Mouse (Mus musculus): ENCODE results near the gene Slit3.

Gene Slit3

DNA sequence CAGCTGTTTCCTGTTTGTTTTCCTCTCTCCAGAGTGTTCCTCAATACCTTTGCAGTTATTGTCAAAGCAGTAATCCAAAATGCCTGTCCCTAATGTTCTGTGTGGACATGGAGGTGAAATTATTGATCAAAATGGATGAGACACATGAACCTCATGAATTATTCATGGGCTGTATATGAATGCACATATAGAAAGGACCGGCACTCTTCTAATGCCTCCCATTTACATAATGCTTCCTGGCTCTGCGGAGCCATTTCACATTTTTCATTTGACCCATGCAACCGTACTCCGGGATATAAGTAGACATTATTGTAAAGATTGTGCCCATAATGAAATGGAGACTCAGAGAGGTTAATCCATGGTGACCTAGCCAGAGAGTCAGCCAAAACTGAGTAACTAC lies 333.8 kb downstream of the Slit3 start:
- no peak for DNase-seq (ENCODE audit: low spot score in 2 of 2)

DNA sequence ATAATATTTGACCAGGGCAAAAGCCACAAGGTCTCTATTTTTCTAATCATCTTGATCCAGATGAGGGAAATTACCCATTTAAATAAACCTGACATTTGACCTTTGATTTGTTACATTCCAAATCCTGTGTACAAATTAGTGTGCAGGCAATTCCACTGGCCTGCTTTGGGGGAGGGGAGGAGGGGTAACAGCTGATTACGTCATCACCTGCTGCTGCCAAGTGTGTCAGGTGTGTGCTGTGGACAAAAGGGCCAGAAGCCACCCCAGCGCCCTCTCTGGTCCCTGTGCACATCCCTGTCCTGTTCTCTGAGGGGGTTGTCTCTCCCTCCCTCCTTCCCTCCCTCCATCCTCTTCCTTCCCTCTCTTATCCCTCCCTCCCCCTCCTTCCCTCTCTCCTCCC lies 337.0 kb downstream of the Slit3 start:
- no peak for DNase-seq (ENCODE audit: low spot score in 2 of 2)

DNA sequence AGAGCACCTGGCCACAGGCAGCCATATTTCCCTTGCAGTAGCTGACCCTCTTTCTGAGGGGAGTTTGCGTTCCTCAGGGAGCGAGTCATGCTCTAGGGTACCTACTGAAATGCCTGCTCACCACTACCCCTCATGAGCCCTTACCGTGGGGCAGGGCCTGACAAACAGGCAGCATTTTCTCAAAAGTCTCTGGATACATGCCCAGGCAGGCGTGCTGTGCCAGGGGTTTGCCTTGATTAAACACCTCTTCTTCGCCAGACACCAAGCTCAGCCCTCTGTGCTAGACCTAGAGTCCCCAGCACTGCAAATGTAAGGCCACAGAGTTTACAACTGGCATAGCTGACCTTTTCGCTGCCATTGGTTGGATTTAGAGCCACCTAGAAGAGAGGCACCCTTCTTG lies 345.7 kb downstream of the Slit3 start:
- DNase-seq (ENCODE audit: low spot score in 2 of 2), result no peak

DNA sequence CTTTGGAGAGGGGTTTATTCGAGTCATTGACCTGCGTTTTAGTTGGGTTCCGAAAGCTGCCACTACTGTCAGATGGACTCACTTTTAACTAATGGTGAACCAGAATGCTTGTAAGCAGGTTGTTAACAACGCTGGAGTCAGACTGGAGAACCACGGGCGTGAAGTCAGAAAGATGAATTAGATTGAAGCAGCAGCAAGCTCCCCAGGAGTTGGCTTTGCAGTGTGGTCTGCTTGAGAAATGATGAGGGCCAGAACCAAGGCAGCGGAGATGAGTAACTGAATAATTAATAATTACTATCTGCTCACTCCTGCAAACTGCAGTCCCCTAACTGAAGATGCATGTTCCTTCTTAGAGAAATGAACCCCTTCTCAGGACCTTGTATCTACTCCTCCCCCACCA lies 347.8 kb downstream of the Slit3 start:
- no peak for DNase-seq (ENCODE audit: low spot score in 2 of 2)

DNA sequence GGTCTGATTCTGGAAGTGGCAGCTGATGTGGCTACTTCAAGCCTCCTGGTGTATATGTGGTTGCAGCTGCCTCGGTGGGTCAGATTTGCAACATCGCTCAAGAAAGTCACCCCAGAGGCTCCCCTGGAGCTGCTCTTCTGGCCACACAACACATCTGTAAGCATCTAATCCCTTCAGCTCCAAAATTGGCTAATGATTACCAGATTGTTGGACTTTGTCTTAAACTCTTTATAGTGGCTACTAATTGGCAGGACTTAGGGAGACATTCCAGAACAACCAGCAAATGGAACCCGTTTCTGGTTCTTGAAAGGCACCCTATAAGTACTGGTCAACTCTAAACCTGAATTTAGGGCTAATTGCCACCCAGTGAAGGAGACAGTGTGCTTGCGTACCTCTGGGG lies 348.9 kb downstream of the Slit3 start:
- DNase-seq (ENCODE audit: low spot score in 2 of 2), result no peak

DNA sequence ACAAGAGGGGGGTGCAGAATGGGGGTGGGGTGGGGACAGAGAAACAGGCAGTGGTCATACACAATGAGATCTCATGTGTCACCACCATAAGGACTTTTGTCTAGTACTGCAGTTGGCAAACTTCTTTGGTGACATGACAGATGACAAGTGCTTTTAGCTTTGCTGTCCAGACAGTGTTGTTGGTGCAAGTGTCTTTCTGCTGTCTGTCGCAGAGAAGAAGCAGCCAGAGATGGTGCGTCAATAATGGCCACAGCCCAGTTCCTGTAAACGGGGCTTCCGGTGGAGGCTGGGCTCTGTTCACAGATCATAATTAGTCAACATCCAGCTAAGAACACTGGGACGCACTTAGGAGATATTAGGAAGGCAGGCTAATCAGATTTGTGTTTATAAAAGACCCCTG lies 349.8 kb downstream of the Slit3 start:
- DNase-seq (ENCODE audit: low spot score in 2 of 2), result no peak

DNA sequence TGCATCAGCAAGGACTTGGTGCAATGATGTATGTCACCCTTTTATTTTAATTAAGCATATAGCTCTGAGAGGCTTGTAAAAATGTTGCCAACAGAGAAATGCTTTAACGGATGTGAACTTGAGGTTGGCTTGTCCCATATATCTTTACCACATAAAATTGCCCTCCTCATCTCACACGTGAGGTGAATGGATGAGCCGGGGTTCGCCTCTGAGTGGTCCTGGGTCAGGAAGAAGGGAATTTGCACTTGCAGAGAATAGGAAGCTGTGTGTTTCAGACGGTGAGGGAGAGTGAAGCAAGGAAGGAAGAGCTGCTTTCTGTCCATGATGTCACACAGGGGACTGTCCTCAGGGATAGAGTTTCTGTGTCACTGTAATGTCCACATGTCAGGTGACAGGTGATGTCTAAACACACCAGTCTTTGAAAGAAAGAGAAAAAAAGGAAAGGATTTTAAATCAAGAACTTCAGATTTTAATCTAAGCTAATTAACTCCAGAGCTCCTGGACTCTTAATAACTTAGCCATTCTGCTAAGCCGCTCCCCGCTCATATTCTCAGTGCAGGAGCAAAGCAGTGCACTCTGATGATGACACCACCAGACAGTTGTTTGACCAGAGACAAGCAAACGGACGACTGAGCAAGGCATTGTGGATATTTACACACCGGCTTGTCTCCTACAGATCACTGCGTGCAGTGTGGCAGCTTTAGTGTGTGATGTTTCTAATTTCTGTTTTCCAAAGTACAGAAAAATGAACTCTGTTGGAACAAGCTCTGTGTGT lies 352.0 kb downstream of the Slit3 start:
- DNase-seq (ENCODE audit: low spot score in 2 of 2), result no peak

DNA sequence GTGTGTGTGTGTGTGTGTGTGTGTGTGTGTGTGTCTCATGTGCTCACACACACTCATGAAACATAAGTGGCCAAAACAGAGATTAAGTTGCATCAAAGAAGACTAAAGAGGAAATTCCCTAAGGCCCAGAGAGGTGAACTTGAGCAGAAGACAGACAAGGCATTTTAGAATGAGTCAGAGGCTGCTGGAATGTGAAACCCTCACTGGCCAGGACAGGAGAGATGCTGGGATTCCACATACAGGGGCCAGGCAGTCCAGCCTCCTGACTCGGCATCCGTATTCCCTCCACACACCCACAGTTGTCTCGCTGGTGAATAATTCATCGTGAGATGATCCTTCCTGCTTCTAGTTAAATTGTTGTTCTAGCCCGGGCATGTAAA lies 352.6 kb downstream of the Slit3 start:
- DNase-seq (ENCODE audit: low spot score in 2 of 2), result no peak

DNA sequence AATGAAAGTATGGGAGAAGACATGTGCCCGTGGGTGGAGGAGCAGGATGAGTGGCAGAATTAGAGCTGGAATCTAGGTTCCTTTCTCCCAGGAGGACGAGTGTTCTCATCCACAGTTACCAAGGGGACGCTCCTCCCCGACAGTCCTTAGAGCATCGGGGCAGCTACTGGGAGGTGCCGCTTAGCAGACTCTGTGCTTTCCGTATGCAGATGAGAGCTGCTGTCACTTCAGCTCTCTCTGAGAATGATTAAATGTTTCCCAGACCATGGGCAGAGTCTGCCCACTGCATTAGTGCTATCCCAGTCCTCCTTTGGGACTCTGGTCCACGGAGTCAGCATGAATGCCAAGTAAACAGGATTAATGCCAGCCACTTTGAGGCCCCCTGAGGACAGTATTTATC lies 359.1 kb downstream of the Slit3 start:
- DNase-seq (ENCODE audit: low spot score in 2 of 2), result peak in 1 of 2 experiments; percentile 4

DNA sequence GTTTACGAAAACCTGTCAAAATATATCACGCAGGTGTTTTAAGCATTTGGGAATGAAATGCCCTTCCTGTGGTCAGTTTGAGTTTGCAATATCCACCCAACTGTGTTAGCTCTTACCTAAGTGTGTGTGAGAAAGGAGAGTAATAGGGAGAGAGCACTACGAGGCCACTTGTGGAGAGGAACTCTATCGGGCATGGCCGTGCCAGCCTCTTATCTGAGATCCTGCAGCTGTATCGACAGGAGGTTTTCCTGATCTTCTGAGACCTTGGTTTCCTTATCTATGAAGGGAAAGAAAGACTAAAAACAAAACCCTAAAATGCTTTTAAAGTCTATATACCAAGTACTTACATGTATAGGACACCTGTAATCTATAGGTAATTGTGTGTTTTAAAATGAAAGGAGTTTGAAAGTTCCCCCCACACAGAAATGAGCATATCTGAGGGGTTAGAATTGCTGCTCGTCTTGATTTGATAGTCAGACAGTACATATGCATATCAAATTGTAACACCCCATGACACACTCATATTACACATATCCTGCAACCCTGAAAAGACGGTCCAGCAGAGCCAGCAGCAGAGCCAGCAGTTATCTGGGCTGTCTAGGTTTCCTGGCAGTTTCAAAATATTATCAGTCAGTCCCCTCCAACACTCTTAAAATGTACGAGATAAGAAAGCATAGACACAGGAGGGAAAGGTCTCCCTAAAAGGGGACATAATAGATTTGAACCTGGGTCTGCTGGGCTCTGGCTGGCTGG lies 360.8 kb downstream of the Slit3 start:
- DNase-seq (ENCODE audit: low spot score in 2 of 2), result no peak

DNA sequence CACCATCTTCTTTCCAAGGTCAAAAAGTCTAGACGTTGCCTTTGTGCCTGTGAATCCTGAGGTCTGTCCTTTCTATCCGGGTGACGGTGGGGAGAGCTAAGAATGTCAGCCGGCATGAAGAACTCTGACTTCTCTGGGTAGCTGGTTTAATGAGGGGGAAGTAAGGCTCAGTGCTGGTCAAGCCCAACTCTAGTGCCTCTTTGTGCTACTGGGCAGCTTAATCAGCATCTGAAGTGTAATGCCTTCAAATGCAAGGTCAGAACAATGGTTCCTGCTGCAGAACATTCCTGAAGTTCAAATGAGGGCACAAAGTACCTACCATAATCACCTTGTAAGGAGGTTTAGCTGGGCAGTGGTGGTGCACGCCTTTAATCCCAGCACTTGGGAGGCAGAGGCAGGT lies 366.9 kb downstream of the Slit3 start:
- no peak for DNase-seq (ENCODE audit: low spot score in 2 of 2)

DNA sequence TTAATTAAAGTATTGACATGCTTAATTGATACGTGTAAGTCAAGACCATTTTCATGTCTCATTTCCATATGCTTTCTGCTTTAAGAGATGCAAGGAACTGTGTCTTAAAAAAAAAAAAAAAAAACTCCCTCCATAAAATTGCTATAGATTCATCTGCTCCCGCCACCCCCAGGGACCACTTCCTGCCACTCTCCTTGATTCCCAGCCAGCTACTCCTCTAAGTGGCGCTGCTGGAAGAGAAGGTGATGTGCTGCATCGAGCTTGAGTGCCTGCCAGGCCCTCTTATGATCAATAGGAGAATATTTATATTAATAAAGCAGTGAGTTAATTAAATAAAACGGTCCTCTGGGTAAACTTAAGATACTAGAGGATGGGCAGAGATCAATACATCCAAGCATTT lies 370.7 kb downstream of the Slit3 start:
- no peak for DNase-seq (ENCODE audit: low spot score in 2 of 2)

DNA sequence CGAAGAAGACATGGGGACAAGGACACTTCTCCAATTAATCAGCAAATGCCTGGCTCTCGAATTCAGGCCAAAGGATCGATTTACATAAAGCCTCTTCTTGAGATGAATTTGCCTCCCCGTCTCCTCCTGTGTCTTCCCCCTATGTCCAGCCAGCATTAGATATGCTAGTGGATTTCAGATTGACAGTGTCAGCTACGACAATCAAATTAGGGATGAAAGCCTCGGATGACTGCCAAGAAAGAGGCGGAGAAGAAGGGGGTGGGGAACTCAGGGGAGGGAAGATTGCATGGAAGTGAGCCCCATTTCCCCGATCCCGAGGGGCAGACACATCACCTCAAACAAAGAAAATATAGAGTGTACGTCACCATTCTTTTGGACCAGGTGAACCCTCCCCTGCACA lies 375.9 kb downstream of the Slit3 start:
- DNase-seq (ENCODE audit: low spot score in 2 of 2), result no peak

DNA sequence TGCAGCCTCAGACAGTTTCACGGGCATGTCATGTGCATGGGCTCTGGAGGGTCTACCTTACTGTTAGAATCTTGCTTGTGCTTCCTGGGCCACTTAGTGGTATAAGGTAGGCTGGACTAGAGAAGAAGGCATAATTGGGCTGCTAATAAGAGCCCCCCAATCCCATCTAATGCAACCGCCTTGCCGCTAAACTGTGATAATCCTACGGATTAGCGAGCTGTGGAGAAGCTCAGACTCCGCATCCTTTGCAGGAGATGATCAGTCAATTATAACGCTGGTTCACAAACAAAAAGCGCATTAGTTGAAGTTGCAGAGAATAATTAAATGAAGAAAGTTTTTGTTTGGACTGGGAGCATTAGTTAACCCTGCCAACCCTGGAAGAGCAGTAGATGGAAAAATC lies 376.9 kb downstream of the Slit3 start:
- DNase-seq (ENCODE audit: low spot score in 2 of 2), result no peak

DNA sequence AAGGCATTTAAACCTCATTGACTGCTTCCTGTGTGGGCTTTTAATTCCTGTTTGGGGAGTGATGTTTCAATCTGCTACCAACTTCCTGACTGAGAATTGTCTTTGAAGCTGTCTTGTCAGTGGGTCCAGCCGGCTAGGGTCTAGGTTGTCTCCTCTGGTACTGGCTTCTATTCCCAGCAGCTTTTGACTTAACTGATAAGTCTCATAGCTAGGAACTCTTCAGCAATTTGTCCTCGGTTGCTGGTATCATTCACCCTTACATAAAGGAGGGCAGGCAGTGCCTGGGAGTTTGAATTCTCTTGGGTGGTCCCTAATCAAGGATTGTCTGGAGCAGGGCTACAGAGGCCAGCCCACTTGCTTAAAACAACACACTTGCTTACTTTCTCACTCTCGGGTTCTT lies 381.1 kb downstream of the Slit3 start:
- DNase-seq (ENCODE audit: low spot score in 2 of 2), result no peak

DNA sequence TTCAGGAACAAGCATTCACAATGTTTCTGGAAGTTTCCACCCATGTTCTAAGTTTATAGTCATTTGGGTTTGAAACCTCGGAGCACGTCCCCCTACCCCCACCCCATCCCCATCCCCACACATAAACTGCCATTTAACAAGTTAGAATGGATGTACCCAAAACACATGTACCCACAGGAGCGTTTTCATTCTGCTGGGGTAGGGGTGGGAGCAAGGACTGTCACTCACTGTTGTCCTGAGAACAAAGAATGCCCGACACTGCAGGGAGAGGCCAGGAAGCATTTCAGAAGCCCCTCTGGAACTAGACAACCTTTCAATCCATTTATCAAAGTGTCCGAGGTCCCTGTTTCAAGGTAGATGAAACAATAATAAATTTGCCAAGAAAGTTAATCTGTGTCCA lies 383.0 kb downstream of the Slit3 start:
- DNase-seq (ENCODE audit: low spot score in 2 of 2), result no peak

DNA sequence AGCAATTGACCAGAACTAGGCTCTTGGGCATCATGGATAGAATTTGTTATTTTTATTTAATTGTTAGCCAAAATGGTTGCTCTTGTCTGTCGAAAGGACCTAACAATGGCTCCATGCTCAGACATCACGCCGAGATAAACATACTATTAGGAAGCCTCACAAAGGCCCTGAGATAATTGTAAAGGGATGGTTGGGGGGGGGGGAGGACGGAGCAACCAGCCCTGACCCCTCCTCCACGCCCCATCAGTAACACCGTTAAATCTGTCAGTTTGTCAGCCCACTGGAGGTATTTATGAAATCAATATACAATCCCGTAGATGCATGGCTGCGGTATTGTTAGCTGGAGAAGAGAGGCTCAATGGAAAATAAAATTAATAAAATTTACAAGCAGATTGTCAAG lies 383.9 kb downstream of the Slit3 start:
- no peak for DNase-seq (ENCODE audit: low spot score in 2 of 2)

DNA sequence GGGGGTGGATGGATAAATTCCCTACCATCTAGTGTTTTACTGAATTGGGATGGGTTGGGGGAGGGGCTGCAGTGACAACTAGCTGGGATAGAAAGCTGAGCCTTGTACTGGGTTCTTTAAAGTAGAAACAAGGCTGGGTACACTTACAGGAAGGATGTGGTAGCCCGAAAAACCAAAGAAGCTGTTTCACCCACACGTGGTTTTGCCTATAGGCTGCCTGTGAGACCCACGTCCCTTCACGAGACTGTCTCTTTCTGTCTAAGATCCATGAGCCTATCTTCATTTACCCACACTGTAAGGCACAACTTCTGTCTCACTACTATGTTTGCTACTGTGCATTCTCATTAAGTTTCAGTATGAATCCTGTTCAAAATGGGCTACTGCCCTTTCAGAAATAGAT lies 384.3 kb downstream of the Slit3 start:
- no peak for DNase-seq (ENCODE audit: low spot score in 2 of 2)

DNA sequence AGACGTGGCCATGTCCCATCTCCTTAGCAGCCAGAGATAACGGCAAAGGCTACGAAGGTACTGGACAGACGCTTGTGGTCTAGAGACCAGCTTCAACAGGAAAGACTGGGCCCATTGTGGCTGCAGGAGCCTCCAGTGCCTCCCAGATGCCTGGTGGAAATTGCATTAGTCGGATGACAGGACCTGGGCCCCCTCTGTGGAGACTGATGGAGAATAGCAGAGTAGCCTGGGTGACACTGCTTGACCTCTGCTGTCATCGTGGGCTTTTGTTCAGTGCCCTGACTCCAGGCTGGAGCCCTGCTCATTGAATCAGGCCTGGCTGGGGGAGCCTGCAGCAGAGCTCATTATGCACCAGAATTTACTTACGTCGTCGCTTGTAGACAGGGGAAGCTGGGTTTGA lies 384.8 kb downstream of the Slit3 start:
- DNase-seq (ENCODE audit: low spot score in 2 of 2), result no peak

DNA sequence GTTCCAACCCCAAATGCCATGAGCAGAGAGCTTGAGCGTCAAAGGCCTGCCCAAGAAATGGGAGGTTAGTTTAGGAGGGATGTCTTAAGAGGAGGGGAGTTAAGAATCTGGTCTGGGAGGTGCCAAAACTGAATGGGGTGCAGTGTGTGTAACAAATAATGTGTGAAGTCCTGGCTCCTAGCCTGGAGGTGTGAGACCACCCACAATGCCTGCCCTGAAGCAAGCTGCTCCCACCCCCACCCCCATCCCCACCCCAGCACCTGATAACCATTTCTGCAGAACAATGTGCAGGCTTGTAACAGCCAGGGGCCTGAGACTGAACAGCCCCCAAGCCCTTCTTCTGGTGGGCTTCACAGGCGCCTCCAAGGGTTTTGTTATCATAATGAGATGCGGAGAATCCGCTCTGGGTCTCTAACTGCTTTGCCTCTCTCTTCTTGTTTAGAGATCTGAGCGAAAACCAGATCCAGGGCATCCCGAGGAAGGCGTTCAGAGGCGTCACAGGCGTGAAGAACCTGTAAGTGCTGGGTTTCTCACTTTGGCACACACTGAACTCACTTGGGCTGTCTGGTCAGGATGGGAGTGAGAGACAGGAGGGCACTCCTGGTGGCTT lies 386.9 kb downstream of the Slit3 start:
- no peak for DNase-seq (ENCODE audit: low spot score in 2 of 2)

DNA sequence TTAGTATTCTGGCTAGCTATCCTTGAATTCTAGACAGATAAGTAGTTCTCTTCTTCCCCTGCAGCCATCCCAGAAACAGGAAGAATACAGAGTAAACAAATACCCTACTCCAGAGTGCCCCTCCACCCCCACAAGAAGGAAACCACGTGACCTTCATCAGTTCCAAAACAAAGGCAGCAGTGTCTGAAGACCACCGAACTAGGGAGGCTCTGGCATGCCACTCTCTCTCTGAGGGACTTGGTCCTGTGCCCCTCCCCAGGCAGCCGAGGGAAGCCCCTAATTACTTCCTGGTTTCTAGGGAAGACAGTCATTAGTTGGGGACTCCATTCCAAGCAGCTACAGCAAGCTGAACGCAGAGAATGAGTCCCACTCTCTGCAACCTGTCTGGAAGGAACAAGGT lies 391.7 kb downstream of the Slit3 start:
- DNase-seq (ENCODE audit: low spot score in 2 of 2), result no peak

DNA sequence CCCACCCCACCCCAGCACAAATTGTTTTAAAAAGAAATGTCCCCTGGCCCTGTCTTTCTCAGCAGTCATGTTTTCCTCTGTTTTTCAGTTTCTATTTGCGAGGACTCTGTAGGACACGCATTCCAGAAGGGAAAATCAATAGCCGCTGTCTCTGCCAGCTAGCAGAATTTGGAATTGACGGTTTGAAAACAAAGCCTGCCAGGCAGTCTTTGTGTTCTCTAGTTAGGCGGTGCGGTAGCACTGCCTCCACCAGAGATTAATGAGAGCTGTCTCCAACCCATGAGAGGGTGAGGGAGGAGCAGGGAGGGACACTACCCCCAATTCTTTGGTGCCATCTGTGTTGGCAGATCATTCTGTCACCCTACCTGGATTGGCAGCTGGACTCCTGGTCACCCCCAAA lies 392.3 kb downstream of the Slit3 start:
- DNase-seq (ENCODE audit: low spot score in 2 of 2), result no peak

DNA sequence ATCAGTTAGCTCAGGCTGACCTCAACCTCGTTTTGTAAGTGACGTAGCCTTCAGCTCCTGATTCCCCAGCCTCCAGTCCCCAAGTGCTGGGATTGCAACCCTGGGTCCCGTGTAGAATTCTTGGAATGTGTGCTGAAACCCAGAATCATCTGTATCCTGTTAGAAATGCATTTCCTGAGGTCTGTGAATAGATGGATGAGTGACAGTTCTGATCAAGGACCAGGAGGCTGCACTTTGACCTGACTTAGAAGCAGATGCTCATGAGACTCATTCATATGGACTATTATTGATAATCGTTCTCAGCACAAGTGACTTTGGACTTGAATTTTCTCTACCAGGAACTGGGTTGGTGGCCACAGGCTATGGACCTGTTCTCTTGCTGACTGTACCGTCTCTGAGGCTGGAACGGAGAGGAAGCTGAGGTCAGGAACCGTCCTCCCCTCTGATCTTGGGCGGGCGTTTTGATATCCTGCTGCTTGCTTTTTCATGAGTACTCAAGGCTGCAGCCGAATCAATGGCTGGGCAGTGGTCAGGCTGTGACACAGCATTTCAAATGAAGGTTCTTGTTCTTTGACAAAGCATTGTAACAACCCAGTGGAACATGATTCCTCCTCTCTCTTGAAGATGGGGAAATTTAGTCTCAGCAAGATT lies 401.9 kb downstream of the Slit3 start:
- no peak for DNase-seq (ENCODE audit: low spot score in 2 of 2)

Data from right cerebral cortex, postnatal 36 days (tissue).